Mouse (Mus musculus) c-Kit-negative CD71-positive TER-119-positive erythroid progenitor cells, embryonic 14.5 days (primary cell): ENCODE results near the gene Mysm1.

ENCODE experiments used
- DNase-seq: peaks from one replicate; pipeline ENCODE4 v3.0.0-alpha.2; 2013; ENCODE audit warnings: low read depth, low spot score

Mysm1 gene

GRCm38 (mm10) chr4:94978590-94979499 is at the start of gene Mysm1:
TSS of gene Mysm1 (minus strand) at chr4:94979100.
- peak; percentile 83 for DNase-seq

GRCm38 (mm10) chr4:95025847-95026600 is 47.1 kb upstream of the Mysm1 start:
- no peak for DNase-seq

GRCm38 (mm10) chr4:95023350-95023953 is 44.6 kb upstream of the Mysm1 start:
- DNase-seq, result no peak

GRCm38 (mm10) chr4:95021649-95022637 is 43.0 kb upstream of the Mysm1 start:
- DNase-seq, result no peak

GRCm38 (mm10) chr4:95020201-95020600 is 41.3 kb upstream of the Mysm1 start:
- no peak for DNase-seq

GRCm38 (mm10) chr4:95018221-95018620 is 39.3 kb upstream of the Mysm1 start:
- no peak for DNase-seq

- DNase-seq, result no peak
Observed at GRCm38 (mm10) chr4:95012706-95013105, 33.8 kb upstream of the Mysm1 start.

- DNase-seq, result no peak
Observed at GRCm38 (mm10) chr4:95012256-95012655, 33.4 kb upstream of the Mysm1 start.

- no peak for DNase-seq
Observed at GRCm38 (mm10) chr4:95008175-95009057, 29.5 kb upstream of the Mysm1 start.

- no peak for DNase-seq
Observed at GRCm38 (mm10) chr4:95007759-95008158, 28.9 kb upstream of the Mysm1 start.

GRCm38 (mm10) chr4:95005251-95005830 is 26.4 kb upstream of the Mysm1 start:
- DNase-seq, result no peak

GRCm38 (mm10) chr4:95001043-95001775 is 22.3 kb upstream of the Mysm1 start:
- no peak for DNase-seq

- no peak for DNase-seq
Observed at GRCm38 (mm10) chr4:95000147-95000546, 21.2 kb upstream of the Mysm1 start.

GRCm38 (mm10) chr4:94999249-94999648 is 20.3 kb upstream of the Mysm1 start:
- no peak for DNase-seq

GRCm38 (mm10) chr4:94995862-94996261 is 17.0 kb upstream of the Mysm1 start:
- DNase-seq, result no peak

- DNase-seq, result no peak
Observed at GRCm38 (mm10) chr4:94990204-94990603, 11.3 kb upstream of the Mysm1 start.

GRCm38 (mm10) chr4:94987725-94988124 is 8.8 kb upstream of the Mysm1 start:
- no peak for DNase-seq

- no peak for DNase-seq
Observed at GRCm38 (mm10) chr4:94979500-94979915, 608 bp upstream of the Mysm1 start.

GRCm38 (mm10) chr4:94973321-94973720 is 5.6 kb downstream of the Mysm1 start:
- no peak for DNase-seq
